Comparison of ENCODE assay signal across 9 mouse cellular contexts in the genomic region with DNA sequence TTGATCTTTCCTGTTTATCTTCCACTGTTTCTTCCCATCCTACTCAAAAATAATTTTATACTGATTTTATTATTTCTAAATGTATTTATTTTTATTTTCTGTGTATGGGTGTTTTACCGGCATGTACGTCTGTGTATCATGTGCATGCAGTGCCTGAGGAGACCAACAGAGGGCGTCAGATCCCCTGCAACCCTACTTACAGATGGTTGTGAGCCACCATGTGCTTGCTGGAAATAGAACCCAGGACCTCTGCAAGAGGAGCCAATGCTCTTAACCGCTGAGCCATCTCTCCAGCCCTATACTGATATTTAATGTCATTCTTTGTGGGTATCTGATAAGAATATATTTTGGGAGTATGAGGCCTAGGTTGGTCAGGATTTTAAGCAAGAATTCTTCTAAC.
A peak's percentile ranks its signal among the peaks of the same experiment; 100 is the strongest.
DNase-seq lines count a peak whose midpoint lies in the region; ATAC-seq and TF ChIP-seq lines count a peak whose summit lies in the region.
"Had no signal": no experiment of that assay in that cellular context is flagged by ENCODE, and none has a peak within 500 bp of the region (broad histone marks: within the 10 kb centered on the region; RNA-seq: fewer than 3 reads in every experiment).

No protein-coding gene starts in this region.

- no peaks in the 10 kb centered on the region for H3K4me1 ChIP-seq in lung, embryonic 14.5 days (ENCODE audit: insufficient read depth)
- no peaks in the 10 kb centered on the region for H3K4me1 ChIP-seq in limb, embryonic 12.5 days (replicated peaks)
- H3K4me1 ChIP-seq in hindbrain, embryonic 14.5 days (replicated peaks; ENCODE audit: control insufficient read depth, insufficient read depth, low read length): no peaks in the 10 kb centered on the region

- ATAC-seq in lung, embryonic 14.5 days (ENCODE audit: insufficient read depth): no peak
- no peak for ATAC-seq in limb, embryonic 12.5 days (ENCODE audit: insufficient number of reproducible peaks, insufficient read depth, low FRiP score, low TSS enrichment, low read depth)
- ATAC-seq in erythroid progenitor cell, adult 5-6 weeks (replicated peaks; ENCODE audit: low FRiP score, poor library complexity, severe bottlenecking): no peak
- ATAC-seq in hindbrain, embryonic 14.5 days (ENCODE audit: low FRiP score): no peak

- no peaks in the 10 kb centered on the region for H3K27me3 ChIP-seq in lung, embryonic 14.5 days (ENCODE audit: insufficient read depth, low read length)
- H3K27me3 ChIP-seq in limb, embryonic 12.5 days: no peaks in the 10 kb centered on the region
- H3K27me3 ChIP-seq in hindbrain, embryonic 14.5 days (ENCODE audit: control insufficient read depth, insufficient read depth, low read length): no peaks in the 10 kb centered on the region

- no peaks in the 10 kb centered on the region for H3K36me3 ChIP-seq in lung, embryonic 14.5 days (ENCODE audit: insufficient read depth)
- no peaks in the 10 kb centered on the region for H3K36me3 ChIP-seq in limb, embryonic 12.5 days
- H3K36me3 ChIP-seq in hindbrain, embryonic 14.5 days (replicated peaks; ENCODE audit: control insufficient read depth, insufficient read depth): no peaks in the 10 kb centered on the region

- WGBS in lung, embryonic 14.5 days: 81% methylated on average over 4 of the region's 4 CpGs
- 85% methylated on average over 4 of the region's 4 CpGs for WGBS in limb, embryonic 12.5 days
- WGBS in hindbrain, embryonic 14.5 days: 84% methylated on average over 4 of the region's 4 CpGs

- H3K4me3 ChIP-seq in gastrocnemius, adult 2 months: no peak overlapping the region
- no peak overlapping the region for H3K4me3 ChIP-seq in lung, embryonic 14.5 days (ENCODE audit: low read depth, low read length)
- no peak overlapping the region for H3K4me3 ChIP-seq in limb, embryonic 12.5 days (replicated peaks)
- no peak overlapping the region for H3K4me3 ChIP-seq in hindbrain, embryonic 14.5 days (replicated peaks; ENCODE audit: low read length)

- H3K9me3 ChIP-seq in lung, embryonic 14.5 days (ENCODE audit: low read depth, low read length): no peaks in the 10 kb centered on the region
- H3K9me3 ChIP-seq in limb, embryonic 12.5 days: no peaks in the 10 kb centered on the region
- H3K9me3 ChIP-seq in hindbrain, embryonic 14.5 days (ENCODE audit: control insufficient read depth, low read length): no peaks in the 10 kb centered on the region

- peak; percentile 53 for TF ChIP-seq CTCF in gastrocnemius, adult 2 months (IDR thresholded peaks at IDR 0.05)
- peak; percentile 50 for TF ChIP-seq CTCF in lung, embryonic 14.5 days (IDR thresholded peaks at IDR 0.05; ENCODE audit: low read depth)

- no peak overlapping the region for H3K4me2 ChIP-seq in lung, embryonic 14.5 days
- H3K4me2 ChIP-seq in limb, embryonic 12.5 days: no peak overlapping the region
- no peak overlapping the region for H3K4me2 ChIP-seq in hindbrain, embryonic 14.5 days (replicated peaks)

- H3K27ac ChIP-seq in gastrocnemius, adult 2 months: peak overlapping the region; percentile 76
- H3K27ac ChIP-seq in lung, embryonic 14.5 days (ENCODE audit: low read depth): 0 out of 2 replicates have a peak overlapping the region, but pooled peaks have one; percentile 10
- H3K27ac ChIP-seq in limb, embryonic 12.5 days: 0 out of 2 replicates have a peak overlapping the region, but pooled peaks have one; percentile 46
- H3K27ac ChIP-seq in hindbrain, embryonic 14.5 days: no peak overlapping the region

- intact Hi-C loops in gastrocnemius, adult 2 months (cut with DNase I): no loop called here

- DNase-seq in gastrocnemius, adult 2 months: no peak
- no peak for DNase-seq in gastrocnemius, postnatal 25 days
- DNase-seq in lung, embryonic 14.5 days: peak; percentile 42
- DNase-seq in lung, postnatal 36 days: no peak
- peak; percentile 31 for DNase-seq in MN1 (ENCODE audit: low spot score)
- DNase-seq in hindbrain, embryonic 14.5 days (ENCODE audit: low spot score): no peak
- DNase-seq: layer of hippocampus, adult 9-11 months had no signal

- no peak overlapping the region for H3K9ac ChIP-seq in lung, embryonic 14.5 days
- no peak overlapping the region for H3K9ac ChIP-seq in limb, embryonic 12.5 days (replicated peaks)
- H3K9ac ChIP-seq in hindbrain, embryonic 14.5 days: no peak overlapping the region

Comparison
In these comparisons a context has a peak if more than half of its experiments do, and no peak if none do; other contexts are left out.
1. DNase-seq: peak in lung, embryonic 14.5 days (single experiment) and MN1 (single experiment); none in gastrocnemius, adult 2 months (single experiment), gastrocnemius, postnatal 25 days (single experiment), lung, postnatal 36 days (single experiment) and hindbrain, embryonic 14.5 days (single experiment).